In the genomic region with DNA sequence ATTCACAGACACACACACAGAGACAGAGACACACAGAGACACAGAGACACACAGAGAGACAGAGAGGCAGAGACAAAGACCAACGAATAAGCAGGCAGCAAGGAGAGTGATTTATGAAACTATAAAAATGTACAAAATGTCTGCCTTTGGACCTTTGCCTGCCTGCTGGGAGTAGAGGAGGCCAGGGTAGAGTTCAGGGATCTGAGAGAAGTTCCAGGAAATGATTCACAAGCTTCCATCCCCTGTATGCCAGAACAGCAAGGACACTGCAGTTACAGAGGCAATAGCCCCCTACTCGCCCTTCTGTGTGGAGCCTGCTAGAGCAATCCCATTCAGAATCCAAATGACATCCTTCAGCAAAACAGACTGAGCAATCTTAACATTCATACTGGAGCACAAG, we compare ENCODE assay signal across 36 mouse cellular contexts. TPM values are rescaled to one million over a fixed set of nuclear protein-coding genes. Genes with fewer than 3 reads are reported as not detected.
DNase-seq lines count a peak whose midpoint lies in the region; ATAC-seq and TF ChIP-seq lines count a peak whose summit lies in the region.
"Had no signal": no experiment of that assay in that cellular context is flagged by ENCODE, and none has a peak within 500 bp of the region (broad histone marks: within the 10 kb centered on the region; RNA-seq: fewer than 3 reads in every experiment).

No protein-coding gene starts in this region.

- peak; percentile 10 for DNase-seq in adrenal gland, postnatal 10 days
- DNase-seq in adrenal gland, postnatal 4 days (ENCODE audit: low spot score in 2 of 2): no peak
- DNase-seq in kidney, adult 8-10 months: peak; percentile 24 to 39
- peak; percentile 10 for DNase-seq in lung, postnatal 0 days (ENCODE audit: low spot score)
- no peak for DNase-seq in lung, postnatal 10 days
- peak; percentile 3 for DNase-seq in yolk sac, embryonic 10.5 days (ENCODE audit: low spot score)
- no peak for DNase-seq in T-cell, adult 2 months (ENCODE audit: low spot score)
- DNase-seq: cerebellum, adult 8-10 months; cerebellum, postnatal 25 days; gastrocnemius, postnatal 25 days; heart, adult 18-20 months; heart, postnatal 4 days; lung, embryonic 14.5 days; lung, postnatal 36 days; right cerebral cortex, adult 18-20 months; thymus, adult 18-20 months; thymus, postnatal 25 days had no signal

- TF ChIP-seq CTCF in lung, postnatal 0 days (IDR thresholded peaks at IDR 0.05): no peak

- no peak overlapping the region for H3K27ac ChIP-seq in kidney, embryonic 15.5 days
- no peak overlapping the region for H3K27ac ChIP-seq in lung, postnatal 0 days (ENCODE audit: low read length)
- H3K27ac ChIP-seq: hindbrain, embryonic 13.5 days; limb, embryonic 10.5 days; limb, embryonic 15.5 days; liver, embryonic 15.5 days; stomach, postnatal 0 days had no signal

- WGBS in kidney, embryonic 15.5 days: 25% methylated on average over 2 of the region's 2 CpGs
- WGBS in lung, postnatal 0 days: 51% methylated on average over 2 of the region's 2 CpGs

- H3K27me3 ChIP-seq in kidney, embryonic 15.5 days: no peaks in the 10 kb centered on the region
- H3K27me3 ChIP-seq in lung, postnatal 0 days (replicated peaks; ENCODE audit: insufficient read depth, low read length): no peaks in the 10 kb centered on the region
- H3K27me3 ChIP-seq: heart, embryonic 12.5 days; hindbrain, embryonic 13.5 days; limb, embryonic 15.5 days; liver, embryonic 15.5 days had no signal

- no peaks in the 10 kb centered on the region for H3K4me1 ChIP-seq in kidney, embryonic 15.5 days
- H3K4me1 ChIP-seq in lung, postnatal 0 days (ENCODE audit: insufficient read depth, low read depth, low read length): no peaks in the 10 kb centered on the region
- H3K4me1 ChIP-seq: heart, embryonic 12.5 days; hindbrain, embryonic 13.5 days; limb, embryonic 10.5 days; limb, embryonic 15.5 days; liver, embryonic 15.5 days had no signal

- no peaks in the 10 kb centered on the region for H3K9me3 ChIP-seq in kidney, embryonic 15.5 days (replicated peaks)
- no peaks in the 10 kb centered on the region for H3K9me3 ChIP-seq in lung, postnatal 0 days (ENCODE audit: low read length)
- H3K9me3 ChIP-seq: heart, embryonic 12.5 days; hindbrain, embryonic 13.5 days; limb, embryonic 10.5 days; limb, embryonic 15.5 days; liver, embryonic 15.5 days had no signal

- TF ChIP-seq EP300 in lung, postnatal 0 days (IDR thresholded peaks at IDR 0.05): no peak

- no peak overlapping the region for H3K9ac ChIP-seq in kidney, embryonic 15.5 days
- no peak overlapping the region for H3K9ac ChIP-seq in lung, postnatal 0 days (replicated peaks; ENCODE audit: low read depth)
- H3K9ac ChIP-seq: heart, embryonic 12.5 days; hindbrain, embryonic 13.5 days; limb, embryonic 15.5 days; liver, embryonic 15.5 days; lung, embryonic 14.5 days had no signal

- no peak overlapping the region for H3K4me3 ChIP-seq in kidney, embryonic 15.5 days (replicated peaks)
- H3K4me3 ChIP-seq in lung, postnatal 0 days (ENCODE audit: low read depth, low read length): no peak overlapping the region
- H3K4me3 ChIP-seq: heart, embryonic 12.5 days; hindbrain, embryonic 13.5 days; limb, embryonic 10.5 days; limb, embryonic 15.5 days; liver, embryonic 15.5 days had no signal

- H3K36me3 ChIP-seq in kidney, embryonic 15.5 days: no peaks in the 10 kb centered on the region
- H3K36me3 ChIP-seq in lung, postnatal 0 days (ENCODE audit: insufficient read depth, low read length): no peaks in the 10 kb centered on the region
- H3K36me3 ChIP-seq: G1E; heart, embryonic 12.5 days; hindbrain, embryonic 13.5 days; limb, embryonic 10.5 days; limb, embryonic 15.5 days; liver, embryonic 15.5 days had no signal

- no peak overlapping the region for H3K4me2 ChIP-seq in kidney, embryonic 15.5 days
- no peak overlapping the region for H3K4me2 ChIP-seq in lung, postnatal 0 days (replicated peaks; ENCODE audit: low read depth, low read length)
- H3K4me2 ChIP-seq: heart, embryonic 12.5 days; hindbrain, embryonic 13.5 days; limb, embryonic 15.5 days; liver, embryonic 15.5 days; lung, embryonic 14.5 days; midbrain, embryonic 11.5 days had no signal

- ATAC-seq in kidney, embryonic 15.5 days (replicated peaks; ENCODE audit: low FRiP score): no peak
- ATAC-seq in lung, postnatal 0 days: no peak
- ATAC-seq: forebrain, embryonic 14.5 days; midbrain, embryonic 16.5 days; Patski had no signal

RNA-seq across cellular contexts. Expression of gene Ces1f, which starts 18.1 kb away (rescaled TPM):
- 10 to 100 TPM; 13.8 to 19.0 TPM for total RNA-seq in adrenal gland, postnatal 10 days (2021)
- 1 to 10 TPM in 1 of 2 experiments, under 1 TPM in 1; 0.50 to 2.1 TPM for total RNA-seq in adrenal gland, postnatal 4 days (2021)
- 0.17 TPM in 1 of 2 replicates, not detected in the other for polyA plus RNA-seq in kidney, embryonic 15.5 days (2015; fragmentation: Nextera tagmentation; extraction: Ambion mirVana)
- polyA plus RNA-seq in lung, postnatal 0 days (2015; fragmentation: Nextera tagmentation; extraction: Ambion mirVana): 1.1 and 1.3 TPM in 2 replicates
- total RNA-seq: G1E; heart, postnatal 4 days; left cerebral cortex, postnatal 10 days; megakaryocyte, adult 5-6 weeks; neutrophil, adult 5-6 weeks had no signal
- polyA plus RNA-seq: brain, embryonic 14.5 days; embryonic facial prominence, embryonic 11.5 days; forebrain, embryonic 14.5 days; G1E; heart, embryonic 12.5 days; heart, postnatal 0 days; hindbrain, embryonic 13.5 days; limb, embryonic 10.5 days; limb, embryonic 15.5 days; midbrain, embryonic 11.5 days; midbrain, embryonic 16.5 days; neural tube, embryonic 11.5 days; Patski had no signal

RNA-seq across cellular contexts. Expression of gene Ces1e, which starts 32.0 kb away (rescaled TPM):
- 1 to 10 TPM; 2.0 to 4.0 TPM for total RNA-seq in adrenal gland, postnatal 10 days (2021)
- 1 to 10 TPM in 1 of 2 experiments, under 1 TPM in 1; 0.53 to 1.2 TPM for total RNA-seq in adrenal gland, postnatal 4 days (2021)
- polyA plus RNA-seq in kidney, embryonic 15.5 days (2015; fragmentation: Nextera tagmentation; extraction: Ambion mirVana): 0.14 and 0.17 TPM in 2 replicates
- 2.7 and 3.8 TPM in 2 replicates for polyA plus RNA-seq in lung, postnatal 0 days (2015; fragmentation: Nextera tagmentation; extraction: Ambion mirVana)
- total RNA-seq: G1E; left cerebral cortex, postnatal 10 days; megakaryocyte, adult 5-6 weeks; neutrophil, adult 5-6 weeks had no signal
- polyA plus RNA-seq: brain, embryonic 14.5 days; embryonic facial prominence, embryonic 11.5 days; forebrain, embryonic 14.5 days; G1E; hindbrain, embryonic 13.5 days; limb, embryonic 10.5 days; limb, embryonic 15.5 days; midbrain, embryonic 11.5 days; midbrain, embryonic 16.5 days; neural tube, embryonic 11.5 days; Patski had no signal

Comparison
In these comparisons a context has a peak if more than half of its experiments do, and no peak if none do; other contexts are left out.
1. DNase-seq: peak in adrenal gland, postnatal 10 days (single experiment), kidney, adult 8-10 months (2 of 2), lung, postnatal 0 days (single experiment) and yolk sac, embryonic 10.5 days (single experiment); none in adrenal gland, postnatal 4 days (0 of 2), lung, postnatal 10 days (single experiment) and T-cell, adult 2 months (single experiment).
2. RNA of gene Ces1f, which starts 18.1 kb away (total RNA-seq): 13.8 to 19.0 TPM in adrenal gland, postnatal 10 days; 0.50 to 2.1 TPM in adrenal gland, postnatal 4 days; every median in the first group is over 4 times any median in the second.